In genomic region chr2:125672957-125673631, GRCm38 (mm10) we compare ENCODE assay signal across 8 mouse cellular contexts. TPM values are rescaled to one million over a fixed set of nuclear protein-coding genes. Genes with fewer than 3 reads are reported as not detected.
DNase-seq lines count a peak whose midpoint lies in the region; ATAC-seq and TF ChIP-seq lines count a peak whose summit lies in the region.

TSS of gene Eid1 (plus strand) at chr2:125673095.

- peak; percentile 93 for ATAC-seq in cerebellum, adult (ENCODE audit: insufficient number of reproducible peaks, low FRiP score, low TSS enrichment)
- ATAC-seq in forebrain, embryonic 14.5 days, result peak; percentile 95
- ATAC-seq in neural tube, embryonic 15.5 days (ENCODE audit: low FRiP score), result peak; percentile 97

- H3K27ac ChIP-seq in forebrain, embryonic 14.5 days (ENCODE audit: low read depth, low read length), result peak within 1 kb of the TSS; percentile 90
- H3K27ac ChIP-seq in neural tube, embryonic 15.5 days (replicated peaks), result peak within 1 kb of the TSS; percentile 98

- under 1% methylated on average over 73 of the region's 79 CpGs for WGBS in forebrain, embryonic 14.5 days
- WGBS in large intestine, adult 2 months, result 2% methylated on average over 64 of the region's 79 CpGs
- under 1% methylated on average over 75 of the region's 79 CpGs for WGBS in neural tube, embryonic 15.5 days

- no peaks in the 10 kb centered on the region for H3K9me3 ChIP-seq in E14TG2a.4 (ENCODE audit: low read length)
- H3K9me3 ChIP-seq in forebrain, embryonic 14.5 days (replicated peaks; ENCODE audit: control insufficient read depth, low read length), result no peaks in the 10 kb centered on the region
- H3K9me3 ChIP-seq in neural tube, embryonic 15.5 days (replicated peaks), result no peaks in the 10 kb centered on the region

- intact Hi-C loops in heart, postnatal 10 days (cut with DNase I), result loop anchor here (2.0 to 5.0 kb wide), 2 partner anchors 52 to 109 kb away; partner anchors contain the start of genes Secisbp2l and Shc4

- H3K4me1 ChIP-seq in E14TG2a.4 (replicated peaks; ENCODE audit: low read depth, low read length), result peaks cover 6% of the 10 kb centered on the region
- H3K4me1 ChIP-seq in forebrain, embryonic 14.5 days (ENCODE audit: control insufficient read depth, insufficient read depth, low read length), result peaks cover 8% of the 10 kb centered on the region; the same call in 1 of the 2 replicates
- peaks cover 10% of the 10 kb centered on the region for H3K4me1 ChIP-seq in neural tube, embryonic 15.5 days

- peak within 1 kb of the TSS; percentile 82 for H3K4me3 ChIP-seq in E14TG2a.4 (replicated peaks; ENCODE audit: low read length)
- peak within 1 kb of the TSS; percentile 77 for H3K4me3 ChIP-seq in forebrain, embryonic 14.5 days (ENCODE audit: low read depth, low read length)
- peak within 1 kb of the TSS; percentile 92 for H3K4me3 ChIP-seq in neural tube, embryonic 15.5 days (replicated peaks)

- no peaks in the 10 kb centered on the region for H3K36me3 ChIP-seq in E14TG2a.4 (ENCODE audit: insufficient read depth, low read length)
- H3K36me3 ChIP-seq in forebrain, embryonic 14.5 days (ENCODE audit: control insufficient read depth, insufficient read depth, low read length), result no peaks in the 10 kb centered on the region
- no peaks in the 10 kb centered on the region for H3K36me3 ChIP-seq in neural tube, embryonic 15.5 days

- H3K27me3 ChIP-seq in E14TG2a.4 (ENCODE audit: insufficient read depth, low read length), result peaks cover 36% of the 10 kb centered on the region
- no peaks in the 10 kb centered on the region for H3K27me3 ChIP-seq in forebrain, embryonic 14.5 days (replicated peaks; ENCODE audit: control insufficient read depth, insufficient read depth, low read length)
- no peaks in the 10 kb centered on the region for H3K27me3 ChIP-seq in neural tube, embryonic 15.5 days (replicated peaks)

- peak; percentile 94 for DNase-seq in forebrain, embryonic 14.5 days (ENCODE audit: low spot score)
- peak; percentile 82 to 83 for DNase-seq in heart, postnatal 10 days
- DNase-seq in large intestine, adult 2 months (ENCODE audit: low read depth, low spot score), result peak; percentile 33
- peak; percentile 66 to 80 for DNase-seq in lung, adult 18-20 months
- DNase-seq in testis, postnatal 10 days (ENCODE audit: low spot score), result peak; percentile 91

- H3K9ac ChIP-seq in forebrain, embryonic 14.5 days (ENCODE audit: low read length), result peak within 1 kb of the TSS; percentile 88
- H3K9ac ChIP-seq in neural tube, embryonic 15.5 days (replicated peaks), result peak within 1 kb of the TSS; percentile 97

- peak within 1 kb of the TSS; percentile 59 for H3K4me2 ChIP-seq in forebrain, embryonic 14.5 days (ENCODE audit: low read length)
- peak within 1 kb of the TSS; percentile 64 for H3K4me2 ChIP-seq in neural tube, embryonic 15.5 days

- TF ChIP-seq CTCF in E14TG2a.4 (conservative IDR thresholded peaks at IDR 0.05; ENCODE audit: low read length), result no peak

RNA-seq across cellular contexts. Expression of gene Eid1, which starts in this region (rescaled TPM):
- polyA plus RNA-seq in forebrain, embryonic 14.5 days (2014; fragmentation: Nextera tagmentation; extraction: Ambion mirVana), result 405 and 426 TPM in 2 replicates
- 10 to 100 TPM; 73.4 to 85.2 TPM for total RNA-seq in heart, postnatal 10 days (2021)
- 5.4 and 5.6 TPM in 2 replicates for polyA plus RNA-seq in large intestine, adult 2 months (2012; rRNA removed)
- polyA plus RNA-seq in neural tube, embryonic 15.5 days (2015; fragmentation: Nextera tagmentation; extraction: Ambion mirVana), result 342 and 377 TPM in 2 replicates

Comparison
In these comparisons a context has a peak if more than half of its experiments do, and no peak if none do; other contexts are left out.
1. Peak in every context shown above with its lines: DNase-seq, ATAC-seq, H3K4me3 ChIP-seq and H3K27ac ChIP-seq.
2. RNA of gene Eid1 (polyA plus RNA-seq): 405 to 426 TPM in forebrain, embryonic 14.5 days and 342 to 377 TPM in neural tube, embryonic 15.5 days; 5.4 to 5.6 TPM in large intestine, adult 2 months; every median in the first group is over 10 times any median in the second.
3. DNase-seq: peak in every context shown above with its lines; median percentile 94 in forebrain, embryonic 14.5 days; 91 in testis, postnatal 10 days; 82 in heart, postnatal 10 days; 73 in lung, adult 18-20 months; 33 in large intestine, adult 2 months.